Mouse (Mus musculus) liver, adult 10 weeks (tissue): ENCODE results near the gene Lipc. TPM values are rescaled to one million over a fixed set of nuclear protein-coding genes. Genes with fewer than 3 reads are reported as not detected.

ENCODE experiments used
- polyA plus RNA-seq: library from polyadenylated mRNA; stranded (reverse); fragments of 350-450 nt; fragmentation: Illumina TruSeq; extraction: RNeasy Lipid Tissue Mini Kit (QIAGEN cat#74804); gene quantifications from one replicate; pipeline ENCODE4 v1.2.3, GENCODE M21; 2014; ENCODE audit warnings: low read depth, low replicate concordance

Lipc gene
- 146 TPM for polyA plus RNA-seq

DNA sequence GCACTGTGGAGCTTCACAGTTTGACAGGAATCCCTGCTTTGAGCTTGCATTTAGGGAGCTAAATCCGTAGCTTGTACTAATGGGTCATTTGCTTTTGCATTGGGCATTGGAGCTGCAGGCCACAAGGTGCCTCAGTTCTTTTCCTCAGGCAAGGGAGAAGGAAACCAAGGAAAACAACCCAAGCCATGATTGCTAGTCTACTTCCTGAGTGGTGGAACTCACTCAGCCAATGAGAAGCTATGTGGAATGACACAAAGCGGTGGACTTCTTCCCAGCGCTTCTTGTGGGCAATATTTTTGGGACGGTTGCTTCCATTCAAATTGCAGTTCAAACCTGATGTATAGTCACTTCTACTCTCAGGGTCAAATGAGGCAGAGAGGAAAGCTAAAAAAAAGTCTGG is at the start of gene Lipc:
TSS of gene Lipc (minus strand) at position 101 of the 400 bp plus-strand sequence.

Other genes starting within 250 kb of the Lipc start
- gene Aqp9, start 216.5 kb upstream of the Lipc start, polyA plus RNA-seq, result 408 TPM